Mouse (Mus musculus) heart, adult 18-20 months (tissue): Measurements from ENCODE around the gene Dad1. TPM values are rescaled to one million over a fixed set of nuclear protein-coding genes. Genes with fewer than 3 reads are reported as not detected.
"Not testable (repeated sequence)": the region's sequence is repeated elsewhere in the genome, so short reads cannot be mapped to it uniquely, and the experiment has no call there.

Source experiments
- DNase-seq, 2 experiments: peaks; one replicate each; pipeline ENCODE4 v3.0.0; 2021 to 2022; ENCODE audit warnings: mixed read lengths in 1 of 2
- total RNA-seq, 2 experiments: library from RNA; stranded (reverse); gene quantifications; 2 replicates each; pipeline ENCODE4 v1.2.3; 2021

Gene Dad1
- total RNA-seq, 2 experiments from 2014 or later = 107 to 112 TPM

GRCm38 (mm10) chr14:54249326-54249725, 4.6 kb downstream of the Dad1 start:
- no peak for DNase-seq

DNA sequence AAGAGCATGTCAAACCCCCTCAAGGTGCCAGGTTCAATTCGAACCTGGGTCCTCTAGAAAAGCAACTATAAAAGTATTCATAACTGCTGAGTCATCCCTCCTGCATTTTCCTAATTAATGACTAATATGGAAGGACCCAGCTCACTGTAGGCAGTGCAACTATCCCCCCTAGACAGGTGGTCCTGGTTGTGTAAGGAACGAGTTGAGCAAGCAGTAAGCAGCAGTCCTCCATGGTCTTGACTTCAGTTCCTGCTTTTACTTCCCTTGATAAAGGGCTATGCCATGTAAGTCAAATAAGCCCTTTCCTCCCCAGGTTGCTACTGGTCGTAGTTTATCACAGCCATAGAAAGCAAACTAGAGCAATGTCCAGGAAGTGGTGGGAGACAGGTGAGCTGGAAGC, 7.7 kb downstream of the Dad1 start:
- no peak for DNase-seq

DNA sequence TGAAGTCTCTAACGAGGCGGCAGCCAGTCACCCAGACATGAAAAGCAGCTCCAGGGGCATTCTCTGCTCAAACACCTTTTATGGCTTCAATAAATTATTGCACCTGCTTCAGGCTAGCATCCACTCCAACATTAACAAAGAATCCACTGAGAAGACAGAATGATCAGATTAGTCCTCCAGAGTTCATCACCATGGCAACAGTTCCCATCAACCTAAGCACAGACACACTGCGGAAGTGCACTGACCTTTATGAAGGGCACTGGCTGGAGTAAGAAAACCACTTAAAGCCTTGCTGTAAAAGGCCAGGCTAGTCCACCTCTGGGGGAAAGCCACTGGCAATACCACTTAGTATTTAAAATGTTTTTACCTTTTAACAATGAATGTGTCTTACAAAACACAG, 9.7 kb downstream of the Dad1 start:
- no peak for DNase-seq

- no peak for DNase-seq
These were observed 13.4 kb downstream of the Dad1 start for GRCm38 (mm10) chr14:54240542-54240941.

- DNase-seq = peak; percentile 81 to 92
These were observed 14.7 kb downstream of the Dad1 start for GRCm38 (mm10) chr14:54239002-54239736.

GRCm38 (mm10) chr14:54236881-54237280, 17.0 kb downstream of the Dad1 start:
- DNase-seq = no peak

GRCm38 (mm10) chr14:54235825-54236540, 17.9 kb downstream of the Dad1 start:
- DNase-seq = no peak

DNA sequence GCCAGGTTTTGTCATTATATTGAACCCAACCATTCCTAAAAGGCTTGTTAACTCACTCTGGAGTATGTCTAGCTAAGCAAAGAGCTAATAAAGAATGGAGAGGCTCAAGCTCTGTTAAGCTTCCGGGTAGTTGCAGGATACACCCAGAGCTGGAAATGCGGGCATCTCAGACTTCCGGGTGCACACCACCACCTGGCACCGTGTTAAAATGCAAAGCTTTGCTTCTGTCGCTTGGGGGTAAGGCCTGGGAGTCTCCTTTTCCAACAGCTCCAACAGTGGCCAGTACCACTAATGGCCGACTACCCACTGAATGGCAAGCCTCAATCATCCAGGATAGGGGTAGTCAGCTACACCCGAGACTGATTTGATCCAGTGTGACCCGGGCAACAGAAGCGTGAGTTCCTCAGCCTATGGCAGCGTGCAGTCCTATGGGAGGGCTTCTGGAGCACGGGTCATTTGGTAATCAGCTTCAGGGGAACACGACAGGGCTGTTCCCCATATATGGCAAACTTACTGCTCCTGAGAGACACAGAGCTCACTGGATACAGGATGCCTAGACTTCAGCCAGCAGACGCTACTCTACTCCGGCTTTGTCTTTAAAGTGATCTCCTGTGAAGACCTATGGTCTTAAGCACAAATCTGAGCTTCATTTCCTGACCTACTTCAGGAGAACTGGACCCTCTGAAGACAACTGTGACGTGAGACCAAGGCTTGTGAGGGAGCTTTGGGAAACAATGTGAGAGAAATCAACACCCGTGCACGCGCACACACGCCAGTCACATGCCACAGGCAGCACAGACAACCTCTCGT, 19.5 kb downstream of the Dad1 start:
- DNase-seq = no peak

DNA sequence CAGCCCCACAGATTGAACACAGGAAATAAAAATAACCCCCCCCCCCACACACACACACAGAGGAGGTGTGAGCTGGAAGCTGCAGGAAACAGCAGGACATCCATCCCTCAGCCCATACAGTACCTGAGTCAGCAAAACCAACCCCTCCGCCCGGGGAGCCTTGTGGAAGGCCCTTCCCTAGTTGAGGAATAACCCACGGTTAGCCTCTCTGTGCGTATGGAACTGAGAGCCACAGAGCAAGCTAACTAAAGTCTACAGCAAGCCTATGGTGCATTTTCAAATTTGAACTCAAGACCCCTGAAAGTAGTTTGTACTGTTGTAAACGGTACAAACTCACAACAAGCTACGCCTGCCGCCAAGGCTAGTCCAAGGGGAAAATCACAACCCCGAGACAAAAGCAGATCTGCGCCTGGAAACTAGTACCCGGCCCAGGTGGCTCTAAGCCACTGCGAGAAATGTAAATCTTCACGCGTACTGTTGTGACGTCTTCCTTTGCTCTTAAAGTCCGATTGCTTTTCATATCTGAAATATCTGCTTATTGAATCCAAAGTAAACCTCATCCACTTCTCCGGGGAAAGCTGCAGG, 20.3 kb downstream of the Dad1 start:
- DNase-seq = peak in 1 of 2 experiments; percentile 40

DNA sequence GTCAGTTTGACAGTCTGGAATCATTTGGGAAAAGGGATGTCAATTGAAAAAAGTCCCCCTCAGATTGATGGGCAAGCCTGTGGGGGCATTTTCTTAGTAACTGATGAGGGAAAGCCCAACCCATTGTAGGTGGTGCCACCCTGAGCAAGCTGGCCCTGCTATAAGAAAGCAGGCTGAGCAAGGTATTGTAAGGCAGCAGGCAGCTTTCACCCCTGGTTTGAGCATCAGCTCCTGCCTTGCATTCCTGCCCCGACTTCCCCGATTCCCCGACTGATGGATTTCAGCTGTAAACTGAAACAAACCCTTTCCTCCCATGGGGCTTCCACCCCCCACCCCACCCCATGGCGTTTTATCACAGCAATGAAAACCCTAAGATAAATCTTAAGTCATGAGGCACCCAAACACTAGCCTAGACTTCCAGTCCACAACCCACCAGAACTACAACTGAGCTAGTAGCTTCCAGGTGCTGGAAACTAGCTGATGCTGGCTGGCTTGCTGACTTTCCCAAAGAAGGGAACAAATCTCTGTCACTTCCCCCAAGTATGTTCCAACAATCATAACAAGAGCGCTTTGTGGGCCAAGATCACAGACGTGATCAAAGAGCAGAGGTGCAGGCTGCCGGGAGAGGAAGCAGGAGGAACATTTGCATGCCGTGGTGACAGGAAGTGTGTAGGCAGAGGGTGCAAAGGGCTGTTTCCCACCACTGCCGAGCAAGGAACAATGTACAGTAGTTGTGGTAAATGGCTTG, 20.9 kb downstream of the Dad1 start:
- peak; percentile 58 to 81 for DNase-seq

DNA sequence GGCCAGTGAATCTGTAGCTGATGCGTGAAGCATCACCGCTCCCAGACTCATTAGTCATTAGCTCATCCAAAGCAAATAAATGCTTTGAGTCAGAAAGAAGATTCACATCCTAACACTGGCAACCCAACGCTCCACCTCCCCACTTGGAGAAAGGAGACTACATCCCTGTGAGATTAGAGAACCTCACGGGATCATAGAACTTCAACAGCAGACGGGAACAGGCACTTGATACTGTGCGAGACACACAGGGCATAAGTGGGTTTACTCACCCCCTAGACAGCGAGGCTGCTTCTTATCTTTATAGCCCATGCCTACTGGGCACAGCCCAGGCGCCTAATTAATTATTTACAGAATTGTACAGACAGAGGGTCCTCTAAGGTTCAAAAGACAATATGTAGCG, 21.8 kb downstream of the Dad1 start:
- DNase-seq = no peak

DNA sequence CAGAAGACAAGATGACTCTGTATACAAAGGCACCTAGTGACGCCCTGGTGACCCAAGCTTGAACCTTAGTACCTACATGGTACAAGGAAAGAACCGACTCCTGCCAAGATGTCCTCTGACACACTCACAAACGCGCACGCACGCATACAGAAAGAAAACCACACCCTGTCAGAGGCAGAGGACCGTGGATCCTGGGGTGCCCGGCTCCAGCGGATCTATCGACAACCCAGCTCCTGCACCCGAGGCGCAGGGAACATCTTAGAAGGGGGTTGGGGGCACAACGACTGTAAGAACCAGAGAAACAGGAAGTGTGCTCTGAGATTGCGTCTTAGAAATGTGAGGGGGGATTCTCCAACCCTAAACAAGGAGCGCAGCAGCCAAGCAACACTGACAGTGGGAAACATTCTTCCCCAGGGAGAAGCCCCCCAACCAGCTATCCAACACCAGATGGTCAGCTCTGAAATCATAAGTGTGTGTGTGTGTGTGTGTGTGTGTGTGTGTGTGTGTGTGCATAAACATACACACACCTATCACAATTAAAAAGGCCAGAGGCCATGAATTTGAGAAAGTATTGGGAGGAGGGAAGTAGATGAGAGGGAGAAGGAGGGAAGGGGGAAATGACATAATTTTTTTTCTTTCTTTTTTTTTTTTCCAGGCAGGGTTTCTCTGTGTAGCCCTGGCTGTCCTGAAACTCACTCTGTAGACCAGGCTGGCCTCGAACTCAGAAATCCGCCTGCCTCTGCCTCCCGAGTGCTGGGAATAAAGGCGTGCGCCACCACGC, 22.5 kb downstream of the Dad1 start:
- no peak for DNase-seq

- DNase-seq = no peak
These were observed 23.2 kb downstream of the Dad1 start for GRCm38 (mm10) chr14:54230638-54231150.

GRCm38 (mm10) chr14:54229849-54230248, 24.1 kb downstream of the Dad1 start:
- not testable (repeated sequence) for DNase-seq

DNA sequence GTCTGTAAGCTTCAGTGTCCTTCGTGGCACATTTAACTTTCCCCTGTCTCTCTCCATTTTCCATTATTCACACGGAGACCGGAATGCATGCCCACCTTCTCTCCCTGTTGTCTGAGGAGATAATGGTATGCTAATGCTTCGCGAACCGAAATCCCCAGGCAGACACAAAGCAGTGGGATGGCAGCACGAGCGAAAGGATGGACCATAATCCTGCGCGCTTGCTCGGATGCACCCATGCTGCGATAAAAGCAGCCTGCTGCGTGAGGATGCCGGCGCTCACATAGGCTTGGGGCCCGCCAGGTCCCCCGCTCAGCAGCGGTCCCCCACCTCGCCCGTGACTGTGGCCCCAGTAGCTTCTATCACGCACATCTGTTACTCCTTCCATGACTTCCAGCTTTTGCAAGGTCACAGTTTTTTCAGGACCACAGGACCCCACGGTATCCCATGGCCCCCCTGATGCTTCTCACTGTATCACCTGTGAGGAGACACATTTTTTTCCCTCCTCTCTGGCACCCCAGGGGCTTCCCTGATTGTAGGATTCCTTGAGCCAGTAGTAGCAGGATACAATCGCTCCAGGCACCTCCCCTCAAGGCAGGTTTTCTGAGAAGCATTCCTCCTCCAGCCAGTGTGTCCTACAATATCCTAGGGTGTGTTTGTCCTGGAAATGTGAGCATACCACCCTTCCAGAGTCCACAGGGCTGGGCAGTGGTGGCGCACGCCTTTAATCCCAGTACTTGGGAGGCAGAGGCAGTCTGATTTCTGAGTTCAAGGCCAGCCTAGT, 24.8 kb downstream of the Dad1 start:
- no peak for DNase-seq

DNA sequence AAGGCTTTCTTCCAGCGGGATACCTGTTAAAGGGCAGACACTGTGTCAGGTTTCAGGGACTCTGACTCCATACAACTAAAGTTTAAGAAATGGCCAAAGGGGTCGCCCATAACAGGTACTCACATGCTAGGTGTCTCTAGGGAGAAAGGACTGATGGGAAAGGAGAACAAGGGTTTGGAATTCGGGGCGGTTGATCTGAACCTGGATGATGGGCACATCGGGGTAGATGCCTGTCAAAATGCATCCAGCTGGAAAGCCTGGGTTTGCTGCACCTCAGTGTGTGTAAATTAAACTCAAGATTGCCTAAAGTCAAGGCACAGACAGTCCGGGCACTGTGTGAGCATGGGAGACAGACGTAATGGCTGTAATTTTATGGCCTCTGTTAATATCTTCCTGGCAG, 25.4 kb downstream of the Dad1 start:
- no peak for DNase-seq

DNA sequence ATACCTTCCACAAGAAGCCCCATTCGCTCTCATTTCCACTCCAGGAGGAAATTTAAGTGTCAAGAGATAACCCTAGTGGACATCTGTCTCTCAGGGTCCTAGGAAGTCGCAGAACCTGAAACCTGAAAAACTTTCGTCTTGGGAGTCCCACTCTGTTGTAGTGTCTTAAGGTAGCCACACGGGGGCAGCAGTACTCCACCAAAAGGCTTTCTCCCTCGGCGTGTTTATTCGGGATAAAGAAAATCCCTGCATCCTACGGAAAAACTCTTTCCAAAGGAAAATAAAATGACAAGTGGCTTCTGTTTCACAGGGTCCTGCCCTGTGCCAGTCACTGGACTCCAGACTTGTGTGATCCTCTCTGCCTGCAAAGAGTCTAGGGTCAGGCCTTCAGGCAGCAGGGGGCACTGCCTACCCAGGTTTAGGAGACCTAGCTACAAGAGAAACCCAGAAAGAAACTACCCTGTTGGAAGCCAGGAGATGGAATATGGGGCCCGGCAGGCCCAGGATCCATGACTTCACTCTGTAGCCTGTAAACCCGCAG, 25.9 kb downstream of the Dad1 start:
- DNase-seq = peak; percentile 64 to 87

GRCm38 (mm10) chr14:54226911-54227811, 26.7 kb downstream of the Dad1 start:
- peak; percentile 54 to 75 for DNase-seq
